Mouse (Mus musculus) monocyte, adult 2 months (primary cell): ENCODE measurements around the gene Plpp2.

Source experiments
- DNase-seq, 2 experiments: peaks; one replicate each; pipeline ENCODE4 v3.0.0; 2022; ENCODE audit warnings: low spot score in 2 of 2, low read depth in 1 of 2

Gene Plpp2

DNA sequence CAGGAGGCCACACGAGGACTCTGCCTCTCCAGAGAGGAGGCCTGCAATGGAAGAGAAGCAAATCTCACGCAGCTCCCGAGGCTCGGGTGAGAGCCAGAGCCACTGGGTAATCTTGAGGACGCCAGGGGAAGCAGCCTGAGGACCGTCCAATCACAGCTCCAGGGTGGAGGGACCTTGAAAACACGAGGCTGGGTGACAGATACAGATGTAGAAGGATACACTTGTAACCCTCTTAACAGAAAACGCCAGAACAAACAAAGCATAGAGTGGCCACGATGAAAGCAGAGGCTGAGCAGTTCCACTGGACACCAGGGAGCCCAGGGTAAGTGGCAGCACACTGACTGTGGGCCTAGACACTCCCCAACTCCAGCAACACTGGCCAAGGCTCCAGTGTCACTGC, 16.8 kb upstream of the Plpp2 start:
- no peak for DNase-seq

DNA sequence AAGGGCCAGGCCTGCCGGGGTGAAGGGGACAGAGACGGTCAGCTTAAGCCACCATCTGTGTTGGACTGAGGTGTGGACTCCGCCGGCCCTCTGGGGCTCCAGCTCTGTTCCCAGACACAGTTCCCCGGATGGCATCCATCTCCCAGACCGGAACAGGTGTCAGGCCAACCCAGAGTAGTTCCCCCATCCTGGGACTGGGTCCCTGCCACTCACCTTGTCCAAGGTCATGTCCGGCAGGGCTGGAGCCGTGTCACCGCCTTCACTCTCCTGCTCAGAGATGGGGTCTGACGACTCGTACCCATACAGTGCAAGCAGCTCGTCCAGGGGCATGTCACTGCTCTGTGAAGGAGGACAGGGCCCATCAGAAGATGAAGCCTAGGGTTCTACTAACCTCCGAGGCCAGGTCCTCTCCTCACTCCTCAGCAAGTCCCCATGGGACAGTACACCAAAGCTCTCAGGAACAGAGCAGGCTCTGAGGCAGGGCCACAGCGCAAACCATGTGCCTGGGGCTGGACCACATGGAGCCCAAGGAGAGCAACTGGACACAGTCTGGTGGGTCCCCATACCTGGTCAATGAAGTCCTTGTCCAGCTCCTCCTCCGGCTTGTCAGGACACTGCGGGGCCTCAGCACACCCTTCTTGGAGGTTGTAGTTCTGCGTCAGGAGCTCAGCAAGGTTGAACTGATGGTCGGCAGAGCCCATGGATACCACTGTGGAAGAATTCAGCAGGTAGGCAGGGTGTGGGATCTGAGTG, 15.6 kb upstream of the Plpp2 start:
- no peak for DNase-seq

DNA sequence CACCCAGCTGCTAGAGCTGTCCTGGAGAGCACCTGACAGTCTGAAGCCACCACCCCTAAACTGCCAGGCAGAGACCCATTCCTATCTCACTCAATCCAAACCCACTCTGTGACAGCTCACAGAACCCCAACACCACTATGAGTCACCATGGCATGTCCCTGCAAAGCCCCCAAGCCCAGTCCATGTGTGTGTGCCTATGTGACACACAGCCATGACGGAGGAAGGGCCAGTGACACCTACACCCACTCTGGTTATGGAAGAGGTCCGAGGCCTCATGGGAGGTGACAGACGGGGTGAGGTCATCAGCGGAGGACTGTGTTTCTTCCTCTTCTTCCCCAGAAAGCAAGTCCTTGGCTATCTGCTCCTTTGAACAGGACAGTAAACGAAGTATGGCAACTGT, 14.9 kb upstream of the Plpp2 start:
- DNase-seq: no peak

DNA sequence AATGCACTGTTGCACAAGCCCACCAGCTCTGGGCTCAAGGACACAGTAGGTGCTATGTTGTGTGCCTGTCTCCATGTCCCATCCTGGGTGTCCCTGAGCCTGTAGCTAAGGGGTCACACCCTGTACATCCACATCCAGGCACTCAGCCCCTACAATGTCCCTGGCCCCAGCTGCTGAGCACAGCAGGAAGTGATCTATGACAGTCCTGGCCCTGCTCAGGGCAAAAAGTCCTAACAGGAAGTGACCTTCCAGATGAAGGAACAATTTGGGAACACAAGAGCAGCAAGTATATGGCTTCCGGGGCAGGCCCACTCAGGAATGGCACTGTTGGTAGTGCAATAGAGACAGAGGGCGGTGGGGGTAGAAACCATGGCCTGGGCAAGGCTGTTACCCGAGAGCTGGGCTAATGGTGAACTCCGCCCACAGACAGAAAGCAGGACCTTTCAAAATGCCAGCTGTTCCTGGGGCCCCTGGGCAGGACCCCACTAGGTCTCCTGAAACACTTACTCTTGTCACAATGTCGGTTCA, 13.6 kb upstream of the Plpp2 start:
- DNase-seq: no peak

DNA sequence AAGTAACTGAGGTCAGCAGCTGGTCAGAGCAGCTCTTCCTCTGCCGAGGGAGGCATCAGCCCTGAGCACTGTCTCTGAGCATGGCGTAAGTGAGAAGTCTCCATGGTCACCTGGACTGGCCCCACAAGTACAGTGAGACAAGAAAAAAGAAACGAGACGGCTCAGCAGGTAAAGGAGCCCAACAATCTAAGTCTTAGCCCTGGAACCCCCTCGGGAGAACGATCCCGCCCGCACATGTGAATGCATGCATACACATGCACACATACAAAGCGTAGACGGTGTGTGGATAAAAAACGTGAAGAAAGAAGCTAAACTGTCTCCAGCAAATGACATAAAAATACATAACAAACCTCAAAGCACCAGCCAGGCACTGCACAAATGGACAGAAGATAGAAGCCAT, 12.9 kb upstream of the Plpp2 start:
- DNase-seq: no peak

DNA sequence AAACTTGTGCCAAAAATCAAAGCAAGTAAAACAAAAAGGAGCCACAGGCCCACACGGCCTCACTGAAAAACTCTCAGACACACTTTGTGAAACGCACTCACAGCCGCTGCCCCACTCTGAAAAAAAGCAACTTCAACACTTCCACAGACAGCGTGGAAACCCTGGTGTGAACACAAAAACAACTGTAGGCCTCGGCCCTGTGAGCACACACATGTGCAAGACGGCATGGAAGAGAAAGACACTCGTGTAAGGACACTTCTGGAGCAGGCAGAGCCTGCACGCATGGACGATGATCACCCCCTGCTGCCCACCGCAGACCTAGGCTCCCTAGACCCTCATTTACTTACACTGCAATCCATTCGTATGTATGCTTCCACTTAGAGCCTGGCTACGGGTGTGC, 12.3 kb upstream of the Plpp2 start:
- DNase-seq: no peak

DNA sequence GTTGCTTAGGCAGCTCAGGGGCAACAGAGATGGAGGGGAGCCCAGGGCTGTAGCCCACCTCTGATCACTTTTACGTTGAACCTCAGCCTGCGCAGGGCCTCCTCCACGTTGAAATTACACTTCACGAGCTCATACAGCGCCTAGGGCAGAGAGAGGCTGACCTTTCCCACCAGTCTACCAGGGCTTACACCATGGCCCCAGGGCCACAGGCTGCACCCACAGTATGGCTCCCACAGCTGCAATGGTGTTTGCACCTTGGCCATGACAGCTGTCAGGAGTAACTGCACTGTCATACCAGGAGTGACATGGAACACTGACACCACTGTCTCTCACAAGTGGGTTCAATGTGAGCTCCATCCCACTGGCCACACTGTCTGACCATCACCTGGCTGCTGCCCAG, 11.0 kb upstream of the Plpp2 start:
- DNase-seq: no peak

DNA sequence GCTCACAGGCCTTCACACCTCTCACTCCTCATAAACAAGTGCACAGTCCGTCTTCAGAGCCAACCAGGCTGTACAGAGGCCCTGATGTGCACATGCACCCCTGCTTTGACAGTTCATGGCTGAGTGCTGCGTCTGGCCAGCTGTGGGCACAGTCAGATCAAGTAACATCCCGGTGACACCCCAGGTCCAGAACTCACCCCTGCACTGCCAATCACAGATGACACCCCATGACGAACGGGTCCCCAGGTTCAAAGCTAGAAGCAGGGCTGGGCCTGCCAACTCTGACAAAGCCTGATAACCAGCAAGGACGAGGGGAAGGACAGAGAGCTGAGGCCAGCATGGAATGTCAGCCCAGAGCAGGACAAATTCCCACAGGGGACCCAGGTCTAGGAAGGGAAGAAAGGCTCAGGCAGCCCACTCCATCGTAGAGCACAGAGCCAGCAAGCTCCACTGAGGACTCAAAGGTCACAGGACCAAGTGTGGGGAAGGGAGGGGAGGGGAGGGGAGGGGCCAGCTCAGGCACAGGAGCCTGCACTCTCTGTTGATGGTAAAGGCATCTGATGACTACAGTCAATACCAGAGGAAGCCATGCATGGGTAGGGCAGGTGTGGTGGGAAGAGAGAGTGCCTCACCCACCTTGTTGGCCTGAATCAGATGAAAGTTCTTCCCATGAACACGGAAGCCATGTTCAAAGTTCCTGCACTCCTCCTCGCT, 10.4 kb upstream of the Plpp2 start:
- DNase-seq: no peak

DNA sequence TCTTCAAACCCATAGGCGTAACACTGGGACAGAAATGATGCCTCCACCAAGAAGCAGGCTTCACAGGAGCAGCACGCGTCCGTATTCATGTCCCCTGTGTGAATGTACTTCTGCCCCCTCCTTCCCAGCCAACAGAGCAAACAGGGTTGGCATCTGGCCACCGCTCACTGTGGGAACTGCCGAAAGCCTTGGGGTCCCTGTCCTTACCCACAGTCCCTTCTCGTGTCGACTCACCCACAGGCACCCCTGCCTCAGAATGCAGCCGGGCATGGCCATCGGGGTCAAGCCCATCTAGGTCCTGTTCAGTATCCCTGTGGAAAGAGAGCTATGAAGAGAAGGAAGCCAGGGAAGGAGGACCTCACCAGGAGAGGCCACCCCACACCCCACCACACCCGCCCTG, 8.6 kb upstream of the Plpp2 start:
- no peak for DNase-seq

DNA sequence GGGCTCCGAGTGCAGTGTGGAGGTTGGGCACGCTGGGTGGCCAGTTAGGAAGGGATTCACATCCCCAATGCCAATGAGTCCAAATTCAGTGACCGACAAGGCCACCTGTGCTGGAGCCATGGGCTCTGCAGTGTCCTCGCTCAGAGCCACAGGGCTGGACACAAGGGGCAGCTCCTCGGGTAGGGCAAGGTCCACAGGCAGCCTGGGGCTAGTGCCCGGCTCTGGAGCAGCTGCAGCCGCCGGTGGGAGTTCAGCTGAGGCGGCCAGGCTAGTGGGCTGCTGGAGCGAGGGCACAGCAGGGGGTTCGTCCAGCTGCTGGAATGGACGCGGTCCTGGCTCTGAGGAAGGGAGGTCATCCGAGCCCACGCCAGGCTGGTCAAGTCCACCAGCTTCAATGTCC, 7.9 kb upstream of the Plpp2 start:
- no peak for DNase-seq

DNA sequence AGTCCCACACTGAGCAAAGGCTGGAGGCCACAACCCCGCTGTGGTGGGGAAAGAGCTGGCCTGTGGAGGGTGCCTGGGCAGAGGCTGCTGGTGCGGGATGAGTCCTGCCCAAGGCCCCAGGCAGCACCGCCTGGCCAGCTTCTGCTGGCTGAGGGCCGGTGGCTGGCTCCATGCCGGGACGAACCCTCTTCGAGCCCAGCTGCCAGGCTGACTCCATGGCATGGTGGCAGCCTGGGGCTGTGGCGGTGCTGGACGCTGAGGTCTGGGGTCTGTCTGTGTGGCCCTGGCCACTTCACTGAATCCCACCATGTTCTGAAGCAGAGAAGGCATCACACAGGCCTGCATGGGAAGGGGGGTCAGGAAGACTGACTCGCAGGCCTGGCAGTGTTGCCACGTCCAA, 7.2 kb upstream of the Plpp2 start:
- no peak for DNase-seq

DNA sequence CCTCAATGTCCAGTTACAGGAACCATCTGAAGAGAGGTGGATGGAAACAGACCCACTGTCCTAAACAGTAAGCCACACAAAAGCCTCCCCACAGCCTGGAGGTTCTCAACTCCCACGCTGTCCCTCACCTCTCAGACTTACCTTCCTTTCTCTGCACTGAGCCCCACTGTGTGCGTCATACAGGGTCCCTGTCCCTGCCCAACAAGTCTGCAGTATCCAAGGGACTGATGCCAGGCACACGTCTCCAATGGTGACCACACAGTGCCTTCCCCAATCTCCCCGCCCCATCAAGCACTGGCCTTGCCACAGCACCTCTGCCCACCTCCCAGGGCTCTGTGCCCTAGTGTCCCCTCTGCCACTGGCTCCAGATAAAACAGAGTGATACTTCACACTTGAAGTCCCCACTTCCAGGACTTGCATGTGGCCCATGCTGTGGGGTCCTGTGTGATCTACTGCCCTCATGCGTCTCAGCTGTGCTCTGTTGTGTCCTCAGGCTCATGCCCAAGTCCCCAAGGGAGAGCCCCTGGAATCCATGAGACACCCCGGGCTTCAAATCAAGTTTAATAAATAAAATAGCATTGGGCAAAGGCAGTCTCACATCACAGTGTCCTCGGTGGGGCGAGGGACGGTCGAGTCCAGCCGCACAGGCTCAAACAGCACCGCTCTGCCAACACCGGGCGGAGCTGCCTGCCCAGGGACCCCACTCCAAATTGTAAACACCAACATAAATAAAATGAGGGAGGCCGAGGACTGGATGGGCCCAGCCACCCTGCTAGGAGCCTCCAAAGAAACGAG, 6.3 kb upstream of the Plpp2 start:
- DNase-seq: no peak

DNA sequence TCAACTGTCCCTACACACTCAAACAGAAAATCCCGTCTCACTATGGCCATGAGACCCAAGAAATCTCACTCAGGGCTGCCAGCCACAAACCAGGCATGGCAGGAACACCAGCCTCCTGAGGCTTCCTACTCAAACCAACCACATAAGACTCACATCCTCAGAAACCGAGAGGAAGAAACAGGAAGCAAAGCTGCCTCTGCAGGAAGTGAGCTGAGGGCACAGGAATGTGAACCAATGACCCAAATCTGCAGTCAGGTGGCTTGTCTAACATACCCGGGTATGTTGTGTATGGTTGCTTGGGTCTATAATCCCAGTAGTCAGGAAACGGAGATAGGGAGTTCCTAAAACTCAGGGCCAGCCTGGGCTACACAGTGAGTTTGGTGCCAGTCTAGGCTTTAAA, 5.3 kb upstream of the Plpp2 start:
- DNase-seq: peak; percentile 22 to 30

DNA sequence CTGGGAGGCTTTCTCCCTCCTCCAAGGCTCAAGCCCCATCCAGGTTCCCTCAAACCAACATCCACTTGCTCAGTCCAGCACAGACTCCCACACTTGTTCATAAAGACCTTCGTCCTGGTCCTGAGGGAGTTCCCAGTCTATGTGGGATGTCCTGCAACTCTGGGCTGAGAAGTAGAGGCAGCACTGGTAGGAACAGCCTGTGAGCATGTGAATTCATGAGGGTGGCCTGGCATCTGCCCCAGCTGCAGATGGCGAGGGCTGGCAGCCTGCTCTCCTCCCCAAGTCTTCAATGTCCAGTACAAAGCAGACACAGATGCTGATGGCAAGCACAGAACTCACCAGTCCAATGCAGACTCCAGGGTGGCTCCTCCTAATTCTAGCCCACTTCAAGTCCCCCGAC, 4.7 kb upstream of the Plpp2 start:
- DNase-seq: no peak

DNA sequence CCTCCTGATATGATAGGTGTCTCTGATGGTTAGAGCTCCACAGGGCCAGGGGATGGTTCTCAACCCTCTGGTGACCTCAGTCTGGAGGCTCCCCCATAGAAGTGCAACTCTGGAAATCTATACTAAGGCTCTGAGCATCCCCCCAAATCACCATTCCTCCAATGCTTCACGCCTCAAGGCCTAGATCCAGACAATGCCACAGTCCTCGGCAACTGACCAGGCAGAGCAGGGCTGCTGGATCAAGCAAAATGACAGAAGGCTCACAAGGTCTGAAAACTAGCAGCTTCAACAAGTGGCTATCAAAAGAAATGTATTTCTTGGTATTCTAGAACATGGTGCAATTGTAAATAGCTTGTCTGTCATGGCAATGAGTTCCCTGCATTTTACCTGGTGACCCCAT, 4.2 kb upstream of the Plpp2 start:
- DNase-seq: no peak

DNA sequence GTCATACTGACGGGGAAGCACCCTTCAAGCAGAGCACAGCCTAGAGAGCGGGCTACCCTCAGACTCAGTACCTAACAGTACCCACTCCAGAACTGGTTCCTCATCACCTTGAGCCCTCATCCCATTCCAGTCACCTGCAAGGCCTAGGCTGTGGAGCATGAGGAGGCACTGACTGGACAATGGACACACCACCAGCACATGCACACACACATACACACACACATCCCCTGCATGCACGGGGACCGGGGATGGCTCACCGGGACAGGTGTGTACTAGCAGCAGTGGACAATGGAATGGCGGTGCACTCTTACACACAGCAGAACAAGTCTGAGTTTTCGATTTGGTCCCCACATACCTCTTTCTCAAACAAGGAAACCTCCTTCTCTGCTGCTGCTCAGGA, 3.7 kb upstream of the Plpp2 start:
- DNase-seq: no peak

DNA sequence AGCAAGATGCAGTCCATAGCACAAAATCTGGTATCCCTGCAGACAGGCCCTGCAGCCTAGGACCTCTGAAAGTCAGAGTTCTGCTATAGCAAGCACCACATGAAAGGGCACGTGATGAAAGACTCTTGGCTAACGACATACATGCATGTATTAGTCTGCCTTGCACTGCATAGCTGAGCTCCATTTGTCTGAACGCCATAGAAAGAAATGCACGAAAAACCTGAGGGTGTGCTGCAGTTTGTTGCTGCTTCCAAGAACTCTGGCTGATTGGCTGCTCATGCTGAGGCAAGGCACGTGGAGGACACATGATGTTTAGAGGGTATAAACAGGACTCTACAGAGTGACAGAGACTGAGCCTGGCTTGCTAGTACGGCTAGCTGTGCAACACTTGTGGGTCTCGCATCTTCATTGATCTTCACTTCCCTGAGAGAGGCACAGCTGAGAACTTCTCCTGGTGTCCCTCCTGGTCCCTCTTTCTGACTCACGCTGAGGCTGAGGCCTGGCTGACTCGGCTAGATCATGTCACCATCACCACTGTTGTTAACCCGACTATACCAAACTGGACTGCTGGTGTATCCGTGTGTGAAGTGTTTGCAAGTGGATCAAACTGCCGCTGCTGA, 3.0 kb upstream of the Plpp2 start:
- DNase-seq: no peak

DNA sequence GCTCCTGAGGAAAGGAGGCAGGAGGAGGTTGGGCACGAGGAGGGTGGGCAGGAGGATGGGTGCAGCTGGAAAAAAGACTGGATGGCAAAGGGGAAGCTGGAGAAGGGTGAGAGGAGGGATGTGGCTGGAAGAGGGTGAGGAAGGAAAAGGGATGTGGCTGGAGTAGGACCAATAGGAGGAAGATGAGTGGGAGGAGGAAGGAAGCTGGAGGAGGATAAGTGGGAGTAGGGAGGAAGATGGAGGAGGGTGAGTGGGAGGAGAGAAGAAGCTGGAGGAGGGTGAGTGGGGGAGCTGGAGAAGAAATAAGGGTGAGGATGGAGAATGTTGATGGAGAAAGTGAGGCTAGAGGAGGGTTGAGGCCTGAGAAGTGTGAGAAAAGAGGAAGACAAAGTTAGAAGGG, 1.8 kb upstream of the Plpp2 start:
- DNase-seq: no peak

DNA sequence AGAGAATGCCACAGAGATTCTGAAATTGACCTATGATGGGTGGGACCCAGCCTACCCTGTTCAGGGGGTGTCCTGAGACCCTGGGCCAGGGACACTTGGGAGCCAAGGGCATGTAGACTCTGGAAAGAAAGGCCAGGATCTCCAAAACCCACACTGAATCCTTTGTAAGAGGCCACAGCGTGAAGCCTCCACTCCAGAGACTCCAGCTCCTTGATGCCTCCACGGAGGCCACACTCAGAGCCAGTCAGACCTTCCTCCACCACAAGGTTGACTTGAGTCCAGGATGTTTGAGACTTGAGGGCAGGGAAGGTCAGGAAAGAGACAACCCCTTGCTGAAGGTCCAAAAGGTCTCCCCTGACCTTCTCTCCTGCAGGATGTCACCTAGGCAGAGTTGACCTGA, 830 bp upstream of the Plpp2 start:
- no peak for DNase-seq

DNA sequence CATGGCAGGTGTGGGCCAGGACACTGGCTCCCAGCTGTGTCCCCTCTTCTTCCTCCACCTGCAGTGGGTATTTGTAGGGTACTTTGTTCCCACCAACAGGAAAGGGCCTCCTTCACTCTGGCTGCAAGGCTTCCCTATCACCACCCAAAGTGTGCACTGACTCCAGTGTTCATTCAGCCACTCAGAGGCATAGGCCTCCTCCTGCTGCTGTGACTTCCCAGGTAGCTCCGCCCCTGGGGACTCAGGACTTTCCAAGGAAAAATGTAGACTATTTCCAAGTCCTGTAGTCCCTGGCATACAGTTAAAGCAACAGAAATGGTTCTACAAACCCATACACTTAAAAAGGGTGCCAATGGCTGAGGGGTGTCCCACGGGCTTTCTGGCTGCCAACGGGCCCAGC, 918 bp downstream of the Plpp2 start:
- DNase-seq: peak in 1 of 2 experiments; percentile 0

DNA sequence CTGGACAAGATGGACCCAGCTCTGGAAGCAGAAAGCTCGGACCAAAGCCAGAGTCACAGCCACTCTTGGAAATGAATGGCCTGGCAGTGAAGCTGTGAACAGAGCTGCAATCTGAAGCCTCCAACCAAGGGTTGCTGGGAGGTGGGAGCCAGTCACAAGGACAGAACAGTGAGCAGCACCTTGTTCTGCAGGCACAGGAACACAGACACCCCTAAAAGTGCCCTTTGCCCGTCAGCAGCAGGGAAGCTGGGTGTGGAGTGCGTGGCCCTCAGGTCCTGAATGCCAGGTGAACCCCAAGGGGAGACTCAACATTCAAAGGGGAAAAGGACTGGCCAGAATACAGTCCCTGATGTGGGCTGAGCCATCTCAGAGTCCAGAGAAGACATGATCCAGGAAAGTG, 2.0 kb downstream of the Plpp2 start:
- DNase-seq: no peak

DNA sequence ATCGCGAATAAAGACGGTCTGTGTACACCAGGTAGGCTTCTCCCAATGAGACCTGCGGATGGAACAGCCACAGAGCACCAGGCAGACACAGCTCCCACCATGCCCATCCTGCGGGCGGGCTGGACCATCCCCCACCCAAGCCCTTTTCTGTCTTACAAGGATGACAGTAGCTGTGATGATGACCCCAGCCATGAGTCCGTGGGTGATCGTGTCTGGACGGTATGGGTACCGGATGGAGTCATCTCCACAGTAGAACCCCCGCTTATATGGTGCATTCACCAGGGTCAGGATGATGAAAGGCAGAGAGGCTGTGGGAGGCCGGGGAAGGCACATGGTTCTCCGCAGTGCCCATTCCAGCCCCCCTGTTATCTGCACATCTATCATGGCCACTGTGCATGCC, 2.9 kb downstream of the Plpp2 start:
- no peak for DNase-seq
